Mouse (Mus musculus): ENCODE measurements around the gene Itga7.

- no peak for TF ChIP-seq CTCF (IDR thresholded peaks at IDR 0.05; ENCODE audit: extremely low read depth, insufficient read depth, low read length)
- no peak for TF ChIP-seq POLR2A (IDR thresholded peaks at IDR 0.05; ENCODE audit: extremely low read depth, insufficient read depth, low read length)
Measured at GRCm38 (mm10) chr10:128976395-128976794, 42.8 kb downstream of the Itga7 start.

Measured in cortical plate, adult 2 months (tissue).